Mouse (Mus musculus): Measurements from ENCODE around the gene Trp53tg5.

- no peak for TF ChIP-seq POLR2A (IDR thresholded peaks at IDR 0.05; ENCODE audit: extremely low read depth, insufficient read depth, low read length)
- TF ChIP-seq CTCF (IDR thresholded peaks at IDR 0.05; ENCODE audit: low read depth, low read length), result no peak
Observed at GRCm38 (mm10) chr2:164494126-164494525, 20.6 kb upstream of the Trp53tg5 start.

Measured in liver, adult 2 months (tissue).